Mouse (Mus musculus): ENCODE measurements around the gene Il23a.
"Not testable (repeated sequence)": the region's sequence is repeated elsewhere in the genome, so short reads cannot be mapped to it uniquely, and the experiment has no call there.

Il23a gene

DNA sequence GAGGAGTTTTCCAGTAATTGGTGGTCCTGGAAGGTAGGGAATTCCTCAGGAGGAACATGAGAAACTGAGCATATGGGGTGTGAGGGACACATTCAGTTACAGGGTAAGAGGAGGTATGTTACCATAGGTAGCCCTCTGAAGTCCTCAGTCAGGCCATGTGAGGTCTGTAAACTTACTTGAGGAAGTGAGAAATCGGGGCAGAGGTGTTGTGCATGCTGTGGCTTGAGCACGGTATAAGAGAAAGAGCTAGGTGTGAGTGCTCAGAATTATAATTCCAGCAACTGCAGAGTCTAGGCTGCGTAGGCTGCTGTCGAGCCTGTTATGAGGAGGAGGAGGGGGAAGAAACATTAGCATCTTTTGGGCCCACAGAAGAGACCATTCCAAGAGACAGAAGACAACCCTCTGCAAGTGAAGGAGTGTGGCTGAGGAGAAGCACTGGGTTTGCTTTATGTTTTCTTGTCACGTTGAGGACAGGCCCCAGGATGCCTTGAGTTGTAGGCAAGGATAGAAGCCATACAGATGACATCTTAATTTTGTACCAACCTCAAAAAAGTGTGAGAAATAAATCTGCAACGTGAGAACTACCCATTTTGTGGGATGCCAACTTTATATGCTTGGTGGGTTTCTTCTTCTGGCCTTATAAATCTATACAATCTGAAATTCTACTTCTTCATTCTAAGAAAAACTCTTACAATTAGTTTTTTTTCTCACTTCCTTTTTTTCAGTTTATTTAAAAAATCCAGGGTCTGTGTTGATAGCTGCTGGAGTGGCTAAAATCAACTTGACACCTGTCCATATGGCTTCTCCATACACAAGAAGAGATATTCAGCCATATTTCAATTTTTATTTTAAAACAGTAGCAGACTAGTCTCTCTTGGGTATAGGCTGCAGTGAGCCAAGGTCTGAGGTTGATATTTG lies 34.9 kb downstream of the Il23a start:
- no peak for DNase-seq (ENCODE audit: low spot score)

DNA sequence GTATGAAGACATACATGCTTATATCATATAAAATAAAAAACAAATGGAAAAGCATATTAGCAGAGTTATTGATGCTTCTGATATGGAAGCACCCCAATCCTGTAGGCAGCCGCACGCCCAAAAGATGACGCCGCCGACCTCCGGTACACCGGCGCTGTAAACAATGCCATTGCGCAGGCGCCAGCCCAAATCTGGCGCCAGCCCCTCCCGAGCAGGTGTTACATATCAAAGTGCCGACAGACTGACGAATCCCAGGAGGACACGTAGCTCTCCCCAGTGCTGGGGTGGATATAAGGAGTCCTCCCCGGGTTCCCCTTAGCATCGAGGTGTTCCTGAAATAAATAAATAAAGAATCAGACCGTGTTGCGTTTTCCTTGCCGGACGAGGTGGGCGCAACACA lies 36.3 kb downstream of the Il23a start:
- no peak for DNase-seq (ENCODE audit: low spot score)

DNA sequence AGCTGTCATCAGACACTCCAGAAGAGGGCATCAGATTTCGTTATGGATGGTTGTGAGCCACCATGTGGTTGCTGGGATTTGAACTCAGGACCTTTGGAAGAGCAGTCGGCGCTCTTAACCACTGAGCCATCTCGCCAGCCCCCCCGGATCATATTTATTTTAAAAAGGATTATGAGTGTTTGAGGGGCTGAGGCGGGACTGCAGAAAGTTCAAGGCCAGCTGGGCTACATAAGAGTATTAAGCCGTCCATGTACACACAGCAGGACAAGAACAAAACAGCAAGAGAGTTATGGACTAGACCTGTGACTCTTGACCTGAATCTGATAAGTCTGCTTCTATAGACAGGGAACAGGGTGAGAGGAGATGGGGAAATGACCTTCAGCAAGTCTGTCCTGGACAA lies 38.2 kb downstream of the Il23a start:
- not testable (repeated sequence) for DNase-seq (ENCODE audit: low spot score)

DNA sequence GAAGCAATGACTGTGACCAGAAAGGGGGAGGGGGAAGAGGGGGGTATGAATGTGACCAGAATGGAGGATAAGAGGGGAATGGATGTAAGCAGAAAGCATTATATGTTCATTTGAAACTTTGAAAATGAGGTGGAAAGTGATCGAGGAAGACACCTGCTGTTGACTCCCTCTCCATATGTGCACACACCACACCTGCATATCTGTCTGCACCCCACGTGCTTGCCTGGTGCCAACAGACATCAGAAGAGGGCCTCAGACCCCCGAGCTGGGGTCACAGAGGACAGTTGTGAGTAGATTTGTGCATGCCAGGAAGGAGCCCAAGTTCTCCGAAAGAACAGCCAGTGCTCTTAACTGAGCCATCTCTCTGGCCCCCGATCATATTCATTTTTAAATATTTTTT lies 38.6 kb downstream of the Il23a start:
- DNase-seq (ENCODE audit: low spot score), result no peak

DNA sequence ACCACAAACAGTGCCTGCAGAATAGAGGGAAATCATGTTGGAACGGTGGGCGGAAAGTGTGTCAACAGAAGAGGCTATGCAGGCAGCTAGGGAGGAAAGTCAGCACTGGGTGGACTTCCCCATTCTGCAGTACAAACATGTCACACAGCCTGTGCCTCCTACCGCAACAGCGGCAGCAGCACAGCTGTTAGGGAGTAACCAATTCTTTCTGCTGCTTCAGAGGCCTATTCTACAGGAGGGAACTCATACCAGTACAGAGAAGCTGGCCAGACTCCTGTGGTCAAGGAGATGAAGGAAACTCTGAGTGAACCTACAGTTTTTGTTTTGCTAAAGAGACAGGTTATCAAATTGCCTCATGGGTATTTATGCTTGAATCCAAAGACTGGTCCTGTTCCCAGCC lies 39.6 kb downstream of the Il23a start:
- DNase-seq (ENCODE audit: low spot score), result no peak

DNA sequence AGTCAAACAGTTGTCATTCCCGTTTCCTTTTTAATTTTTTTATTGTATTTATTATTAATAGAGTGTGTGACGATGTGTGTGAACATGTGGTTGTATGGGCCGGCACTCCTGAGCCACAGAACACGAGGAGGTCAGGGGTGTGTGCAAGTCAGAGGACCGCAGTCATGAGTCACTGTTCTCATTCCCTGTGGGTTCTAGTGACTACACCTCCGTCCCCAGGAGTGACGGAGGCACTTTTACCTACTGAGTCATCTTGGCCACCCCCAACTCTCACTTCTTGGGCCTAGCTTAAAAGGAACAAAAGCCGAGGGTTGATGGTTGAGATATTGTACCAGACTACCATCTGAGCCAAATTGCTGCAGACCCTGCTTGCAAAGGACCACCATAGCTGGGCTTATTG lies 42.2 kb downstream of the Il23a start:
- no peak for DNase-seq (ENCODE audit: low spot score)

DNA sequence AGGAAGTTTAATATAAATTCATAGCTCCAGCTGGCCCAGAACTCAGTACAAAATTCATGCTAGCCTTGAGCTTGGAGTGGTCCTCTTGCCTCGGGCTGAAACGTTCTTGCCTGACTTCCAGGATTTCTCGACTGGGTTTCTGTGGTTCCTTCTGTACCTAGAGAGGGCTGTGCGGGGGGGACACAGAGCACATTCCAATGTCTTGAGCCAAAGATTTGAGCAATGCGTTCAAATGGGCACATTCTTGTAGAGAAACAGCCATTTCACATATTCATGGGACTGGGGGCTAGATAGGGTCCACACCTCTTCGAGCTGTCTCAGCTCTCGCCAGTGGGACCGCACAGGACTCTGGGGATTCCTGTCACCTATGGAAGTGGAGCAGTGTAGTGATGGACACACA lies 42.6 kb downstream of the Il23a start:
- DNase-seq (ENCODE audit: low spot score), result no peak

DNA sequence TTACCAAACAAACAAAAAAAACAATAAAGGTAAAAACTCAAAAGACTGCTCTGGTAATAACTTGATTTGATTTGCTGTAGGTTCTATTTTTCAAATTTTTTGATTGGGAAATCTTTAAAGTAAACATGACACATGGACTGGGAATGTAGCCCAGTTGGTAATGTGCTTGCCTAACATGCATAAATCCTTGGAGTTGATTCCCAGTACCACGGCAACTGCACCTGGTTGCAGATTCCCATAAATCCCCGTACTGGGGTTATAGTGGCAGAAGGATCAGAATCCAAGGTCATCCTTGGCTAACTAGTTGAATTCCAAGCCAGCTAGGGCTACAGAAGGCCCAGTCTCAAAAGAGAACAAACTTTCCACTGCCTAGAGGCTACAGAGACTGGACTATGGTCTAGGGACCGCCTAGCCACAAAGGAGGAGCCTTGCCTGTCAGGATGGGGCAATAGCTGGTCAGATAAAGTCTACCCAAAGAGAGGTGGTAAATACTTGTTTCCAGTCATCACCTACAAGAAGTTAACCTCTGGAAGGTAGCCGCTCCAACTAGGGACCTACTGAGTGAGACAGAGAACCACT lies 44.8 kb downstream of the Il23a start, which contains the start of gene Apon:
Gene Apon (plus strand): TSS at position 420 of the 579 bp plus-strand sequence.
- DNase-seq (ENCODE audit: low spot score), result no peak

DNA sequence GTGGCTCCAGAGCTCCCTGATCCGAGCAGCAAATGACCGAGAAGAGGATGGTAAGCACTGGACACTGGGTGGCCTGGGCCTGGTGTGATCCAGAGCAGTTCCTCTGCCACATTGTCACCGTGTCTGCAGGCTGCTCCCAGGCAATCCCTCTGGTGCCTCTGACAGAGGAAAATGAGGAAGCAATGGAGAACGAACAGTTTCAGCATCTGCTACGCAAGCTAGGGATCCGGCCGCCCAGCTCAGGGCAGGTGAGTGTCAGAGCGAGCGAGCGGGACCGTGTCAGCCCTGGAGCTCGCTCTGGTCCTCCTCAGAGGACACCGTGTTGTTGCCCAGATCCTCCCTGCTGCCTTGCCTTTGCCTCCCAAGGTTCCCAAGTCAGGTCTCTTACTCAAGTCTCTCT lies 48.0 kb downstream of the Il23a start:
- DNase-seq (ENCODE audit: low spot score), result no peak

DNA sequence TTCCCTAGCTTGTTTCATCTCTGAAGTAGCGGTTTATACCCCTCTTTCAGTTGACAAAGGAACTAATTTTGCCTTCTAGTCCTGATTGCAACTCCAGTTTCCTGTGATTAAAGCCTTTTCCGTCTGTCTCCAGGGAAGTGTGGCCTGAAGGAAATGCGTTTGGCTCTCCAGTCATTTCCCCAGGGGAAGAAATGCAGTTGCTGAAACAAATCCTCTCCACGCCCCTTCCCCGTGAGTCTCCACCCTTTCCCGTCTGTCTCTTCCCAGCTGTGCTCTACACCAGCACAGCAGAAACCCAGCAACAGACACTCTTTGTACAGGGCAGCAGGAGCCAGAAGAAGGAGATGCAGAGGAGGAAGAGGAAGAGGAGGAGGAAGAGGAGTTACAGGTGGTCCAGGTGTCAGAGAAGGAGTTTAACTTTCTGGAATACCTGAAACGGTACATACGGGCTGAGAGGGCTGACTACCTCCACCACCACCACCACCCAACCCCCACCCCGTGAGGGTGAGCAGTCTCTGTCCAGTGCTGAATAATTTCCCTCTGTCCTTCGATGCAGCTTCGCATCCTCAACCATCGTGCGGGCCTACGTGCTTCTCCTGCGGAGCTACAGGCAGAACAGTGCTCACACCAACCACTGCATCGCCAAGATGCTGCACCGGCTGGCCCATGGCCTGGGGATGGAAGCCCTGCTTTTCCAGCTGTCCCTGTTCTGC lies 51.4 kb downstream of the Il23a start:
- no peak for DNase-seq (ENCODE audit: low spot score)

All from c-Kit-positive CD71-positive TER-119-positive erythroid progenitor cells, embryonic 14.5 days (primary cell).